Mouse (Mus musculus): ENCODE results near the gene Ctrc. TPM values are rescaled to one million over a fixed set of nuclear protein-coding genes. Genes with fewer than 3 reads are reported as not detected.

The Ctrc gene
- polyA plus RNA-seq, 1 experiment from 2014 or later: not detected

GRCm38 (mm10) chr4:141810975-141811374 lies 35.2 kb downstream of the Ctrc start:
- WGBS: 95% methylated on average over 2 of the region's 2 CpGs
- H3K36me3 ChIP-seq (ENCODE audit: control insufficient read depth, insufficient read depth, low read length): no peaks in the 10 kb centered on the region; the same call in 1 of the 2 replicates
- no peak overlapping the region for H3K9ac ChIP-seq (ENCODE audit: low read length)
- H3K27me3 ChIP-seq (ENCODE audit: control insufficient read depth, insufficient read depth, low read length): no peaks in the 10 kb centered on the region
- H3K9me3 ChIP-seq (ENCODE audit: control insufficient read depth, low read length): no peaks in the 10 kb centered on the region
- no peak overlapping the region for H3K27ac ChIP-seq (ENCODE audit: low read depth, low read length)
- H3K4me1 ChIP-seq (replicated peaks; ENCODE audit: control insufficient read depth, insufficient read depth, low read length): no peaks in the 10 kb centered on the region
- no peak overlapping the region for H3K4me3 ChIP-seq (ENCODE audit: low read depth, low read length)
- H3K4me2 ChIP-seq (ENCODE audit: low read depth, low read length, severe bottlenecking): no peak overlapping the region
- DNase-seq (ENCODE audit: low spot score): no peak
- ATAC-seq (replicated peaks; ENCODE audit: low FRiP score): no peak

- DNase-seq (ENCODE audit: low spot score) (peak; percentile 64), ATAC-seq (replicated peaks; ENCODE audit: low FRiP score) (no peak)
- H3K9ac ChIP-seq (ENCODE audit: low read length): no peak overlapping the region
- no peak overlapping the region for H3K27ac ChIP-seq (ENCODE audit: low read depth, low read length)
- no peak overlapping the region for H3K4me2 ChIP-seq (ENCODE audit: low read depth, low read length, severe bottlenecking)
- H3K4me3 ChIP-seq (ENCODE audit: low read depth, low read length): no peak overlapping the region
- H3K27me3 ChIP-seq (ENCODE audit: control insufficient read depth, insufficient read depth, low read length): no peaks in the 10 kb centered on the region
- 83% methylated on average over 8 of the region's 8 CpGs for WGBS
- no peaks in the 10 kb centered on the region for H3K9me3 ChIP-seq (ENCODE audit: control insufficient read depth, low read length)
- no peaks in the 10 kb centered on the region; the same call in 1 of the 2 replicates for H3K36me3 ChIP-seq (ENCODE audit: control insufficient read depth, insufficient read depth, low read length)
- no peaks in the 10 kb centered on the region for H3K4me1 ChIP-seq (replicated peaks; ENCODE audit: control insufficient read depth, insufficient read depth, low read length)
Observed at GRCm38 (mm10) chr4:141809850-141810464, 36.2 kb downstream of the Ctrc start.

GRCm38 (mm10) chr4:141805886-141806285 lies 40.3 kb downstream of the Ctrc start:
- Histone ChIP-seq H3K36me3 (ENCODE audit: control insufficient read depth, insufficient read depth, low read length) (no peaks in the 10 kb centered on the region; the same call in 1 of the 2 replicates), H3K9me3 (ENCODE audit: control insufficient read depth, low read length) (no peaks in the 10 kb centered on the region), H3K4me2 (ENCODE audit: low read depth, low read length, severe bottlenecking) (no peak overlapping the region), H3K27ac (ENCODE audit: low read depth, low read length) (no peak overlapping the region), H3K4me3 (ENCODE audit: low read depth, low read length) (no peak overlapping the region), H3K9ac (ENCODE audit: low read length) (no peak overlapping the region), H3K4me1 (replicated peaks; ENCODE audit: control insufficient read depth, insufficient read depth, low read length) (no peaks in the 10 kb centered on the region), H3K27me3 (ENCODE audit: control insufficient read depth, insufficient read depth, low read length) (no peaks in the 10 kb centered on the region)
- 96% methylated on average over 8 of the region's 8 CpGs for WGBS
- DNase-seq (ENCODE audit: low spot score): no peak
- ATAC-seq (replicated peaks; ENCODE audit: low FRiP score): no peak

GRCm38 (mm10) chr4:141804105-141804504 lies 42.1 kb downstream of the Ctrc start:
- DNase-seq (ENCODE audit: low spot score) (no peak), ATAC-seq (replicated peaks; ENCODE audit: low FRiP score) (no peak)
- Histone ChIP-seq H3K36me3 (ENCODE audit: control insufficient read depth, insufficient read depth, low read length) (no peaks in the 10 kb centered on the region; the same call in 1 of the 2 replicates), H3K27me3 (ENCODE audit: control insufficient read depth, insufficient read depth, low read length) (no peaks in the 10 kb centered on the region), H3K9ac (ENCODE audit: low read length) (no peak overlapping the region), H3K9me3 (ENCODE audit: control insufficient read depth, low read length) (no peaks in the 10 kb centered on the region), H3K4me3 (ENCODE audit: low read depth, low read length) (no peak overlapping the region), H3K4me2 (ENCODE audit: low read depth, low read length, severe bottlenecking) (no peak overlapping the region), H3K4me1 (replicated peaks; ENCODE audit: control insufficient read depth, insufficient read depth, low read length) (no peaks in the 10 kb centered on the region), H3K27ac (ENCODE audit: low read depth, low read length) (no peak overlapping the region)
- WGBS: 90% methylated on average over 4 of the region's 4 CpGs

GRCm38 (mm10) chr4:141797545-141797944 lies 48.6 kb downstream of the Ctrc start:
- no peak overlapping the region for H3K4me3 ChIP-seq (ENCODE audit: low read depth, low read length)
- no peaks in the 10 kb centered on the region for H3K9me3 ChIP-seq (ENCODE audit: control insufficient read depth, low read length)
- H3K9ac ChIP-seq (ENCODE audit: low read length): no peak overlapping the region
- no peak overlapping the region for H3K4me2 ChIP-seq (ENCODE audit: low read depth, low read length, severe bottlenecking)
- H3K4me1 ChIP-seq (replicated peaks; ENCODE audit: control insufficient read depth, insufficient read depth, low read length): 0 out of 2 replicates have a peak, but pooled peaks cover 4% of the 10 kb centered on the region
- H3K27ac ChIP-seq (ENCODE audit: low read depth, low read length): no peak overlapping the region
- no peaks in the 10 kb centered on the region for H3K36me3 ChIP-seq (ENCODE audit: control insufficient read depth, insufficient read depth, low read length)
- WGBS: 94% methylated on average over 5 of the region's 5 CpGs
- ATAC-seq (replicated peaks; ENCODE audit: low FRiP score) (no peak), DNase-seq (ENCODE audit: low spot score) (no peak)
- no peaks in the 10 kb centered on the region for H3K27me3 ChIP-seq (ENCODE audit: control insufficient read depth, insufficient read depth, low read length)

- Histone ChIP-seq H3K27ac (ENCODE audit: low read depth, low read length) (no peak overlapping the region), H3K4me3 (ENCODE audit: low read depth, low read length) (no peak overlapping the region), H3K9me3 (ENCODE audit: control insufficient read depth, low read length) (no peaks in the 10 kb centered on the region), H3K27me3 (ENCODE audit: control insufficient read depth, insufficient read depth, low read length) (no peaks in the 10 kb centered on the region), H3K36me3 (ENCODE audit: control insufficient read depth, insufficient read depth, low read length) (no peaks in the 10 kb centered on the region), H3K4me1 (replicated peaks; ENCODE audit: control insufficient read depth, insufficient read depth, low read length) (0 out of 2 replicates have a peak, but pooled peaks cover 4% of the 10 kb centered on the region), H3K4me2 (ENCODE audit: low read depth, low read length, severe bottlenecking) (no peak overlapping the region), H3K9ac (ENCODE audit: low read length) (no peak overlapping the region)
- no peak for ATAC-seq (replicated peaks; ENCODE audit: low FRiP score)
- no peak for DNase-seq (ENCODE audit: low spot score)
- 97% methylated on average over 4 of the region's 4 CpGs for WGBS
Observed at GRCm38 (mm10) chr4:141796954-141797353, 49.2 kb downstream of the Ctrc start.

- no peaks in the 10 kb centered on the region for H3K36me3 ChIP-seq (ENCODE audit: control insufficient read depth, insufficient read depth, low read length)
- no peak overlapping the region for H3K4me2 ChIP-seq (ENCODE audit: low read depth, low read length, severe bottlenecking)
- ATAC-seq (replicated peaks; ENCODE audit: low FRiP score): no peak
- no peak for DNase-seq (ENCODE audit: low spot score)
- H3K4me3 ChIP-seq (ENCODE audit: low read depth, low read length): no peak overlapping the region
- 0 out of 2 replicates have a peak, but pooled peaks cover 4% of the 10 kb centered on the region for H3K4me1 ChIP-seq (replicated peaks; ENCODE audit: control insufficient read depth, insufficient read depth, low read length)
- 89% methylated on average over 7 of the region's 7 CpGs for WGBS
- no peaks in the 10 kb centered on the region for H3K27me3 ChIP-seq (ENCODE audit: control insufficient read depth, insufficient read depth, low read length)
- H3K9ac ChIP-seq (ENCODE audit: low read length): no peak overlapping the region
- no peak overlapping the region for H3K27ac ChIP-seq (ENCODE audit: low read depth, low read length)
- no peaks in the 10 kb centered on the region for H3K9me3 ChIP-seq (ENCODE audit: control insufficient read depth, low read length)
Observed at GRCm38 (mm10) chr4:141796356-141796755, 49.8 kb downstream of the Ctrc start.

GRCm38 (mm10) chr4:141794152-141794535 lies 52.0 kb downstream of the Ctrc start:
- Histone ChIP-seq H3K4me2 (ENCODE audit: low read depth, low read length, severe bottlenecking) (peak overlapping the region; percentile 45), H3K9ac (ENCODE audit: low read length) (peak overlapping the region; percentile 72), H3K27ac (ENCODE audit: low read depth, low read length) (peak overlapping the region; percentile 78), H3K27me3 (ENCODE audit: control insufficient read depth, insufficient read depth, low read length) (no peaks in the 10 kb centered on the region), H3K9me3 (ENCODE audit: control insufficient read depth, low read length) (no peaks in the 10 kb centered on the region), H3K4me1 (replicated peaks; ENCODE audit: control insufficient read depth, insufficient read depth, low read length) (peaks cover 7% of the 10 kb centered on the region), H3K4me3 (ENCODE audit: low read depth, low read length) (peak overlapping the region; percentile 67), H3K36me3 (ENCODE audit: control insufficient read depth, insufficient read depth, low read length) (no peaks in the 10 kb centered on the region)
- ATAC-seq (replicated peaks; ENCODE audit: low FRiP score): no peak
- WGBS: 18% methylated on average over 5 of the region's 5 CpGs
- DNase-seq (ENCODE audit: low spot score): no peak
